Mouse (Mus musculus) heart, embryonic 12.5 days (tissue): ENCODE measurements around the gene Hoxd4. TPM values are rescaled to one million over a fixed set of nuclear protein-coding genes. Genes with fewer than 3 reads are reported as not detected.

Experiments
- ATAC-seq: fragments of 200-750 bp; cut with Nextera tagmentation; 2 replicates; pipeline ENCODE4 v1.8.0; 2017; ENCODE audit warnings: moderate TSS enrichment, moderate library complexity; ENCODE audit not compliant: insufficient number of reproducible peaks, low FRiP score
- H3K27ac ChIP-seq: fragments of 300-500 bp; sonication (generic); 2 replicates; pipeline ENCODE4 v1.5.1; 2016; ENCODE audit warnings: mild to moderate bottlenecking, moderate library complexity; ENCODE audit not compliant: poor library complexity, severe bottlenecking
- H3K27me3 ChIP-seq: fragments of 300-500 bp; sonication (generic); replicated peaks from 2 replicates; pipeline ENCODE4 v1.6.1; 2016; ENCODE audit warnings: mild to moderate bottlenecking, moderate library complexity
- H3K36me3 ChIP-seq: fragments of 300-500 bp; sonication (generic); 2 replicates; pipeline ENCODE4 v1.6.1; 2016; ENCODE audit warnings: mild to moderate bottlenecking, moderate library complexity
- H3K4me1 ChIP-seq: fragments of 300-500 bp; sonication (generic); replicated peaks from 2 replicates; pipeline ENCODE4 v1.6.1; 2016; ENCODE audit warnings: mild to moderate bottlenecking
- H3K4me2 ChIP-seq: fragments of 300-500 bp; sonication (generic); 2 replicates; pipeline ENCODE4 v1.6.1; 2016; ENCODE audit warnings: mild to moderate bottlenecking, moderate library complexity
- H3K4me3 ChIP-seq: fragments of 300-500 bp; sonication (generic); 2 replicates; pipeline ENCODE4 v1.5.1; 2016; ENCODE audit warnings: mild to moderate bottlenecking
- H3K9ac ChIP-seq: fragments of 300-500 bp; sonication (generic); 2 replicates; pipeline ENCODE4 v1.6.1; 2016; ENCODE audit warnings: mild to moderate bottlenecking, moderate library complexity
- H3K9me3 ChIP-seq: fragments of 300-500 bp; sonication (generic); replicated peaks from 2 replicates; pipeline ENCODE4 v1.6.1; 2016; ENCODE audit warnings: mild to moderate bottlenecking, moderate library complexity
- WGBS: fragments of 180-500 bp; shearing (Covaris S2); methylation state at CpG from one replicate; pipeline ENCODE4 v1.1.7; 2016; 5-methylcytosine and 5-hydroxymethylcytosine counted together
- polyA plus RNA-seq: library from polyadenylated mRNA; unstranded; fragments of >200 nt; fragmentation: Nextera tagmentation; extraction: Ambion mirVana; gene quantifications from 2 replicates; pipeline ENCODE4 v1.2.1, GENCODE M21; 2016

Hoxd4 gene
- polyA plus RNA-seq, 1 experiment from 2014 or later: 0.19 TPM

DNA sequence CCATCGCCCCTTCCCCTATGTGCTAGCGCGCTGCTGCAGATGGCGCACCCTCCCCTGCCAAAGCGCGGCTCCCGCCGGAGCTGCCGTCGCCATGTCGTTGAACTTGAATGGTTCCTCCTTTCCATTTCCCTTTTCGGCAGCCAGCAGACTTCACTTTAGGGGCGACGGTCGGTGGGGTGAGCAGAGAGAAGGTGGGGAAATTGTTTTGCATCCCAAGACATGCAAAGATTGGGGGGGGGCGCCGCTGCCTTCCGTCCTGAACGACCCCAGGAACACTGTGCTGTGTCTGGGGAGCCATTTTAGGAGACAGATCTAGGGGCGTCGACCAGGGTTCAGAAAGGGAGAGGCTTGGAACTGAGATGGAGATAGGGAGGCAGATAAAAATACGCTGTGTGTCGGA, 31.7 kb upstream of the Hoxd4 start:
- WGBS: 2% methylated on average over 22 of the region's 23 CpGs
- no peaks in the 10 kb centered on the region for H3K36me3 ChIP-seq
- H3K27ac ChIP-seq: no peak overlapping the region
- no peak overlapping the region for H3K9ac ChIP-seq
- H3K4me1 ChIP-seq: peaks cover 22% of the 10 kb centered on the region
- peak overlapping the region; percentile 26; the same call in 1 of the 2 replicates for H3K4me2 ChIP-seq
- peak overlapping the region; percentile 9; the same call in 1 of the 2 replicates for H3K4me3 ChIP-seq
- peaks cover 95% of the 10 kb centered on the region for H3K27me3 ChIP-seq
- no peaks in the 10 kb centered on the region for H3K9me3 ChIP-seq
- no peak for ATAC-seq

DNA sequence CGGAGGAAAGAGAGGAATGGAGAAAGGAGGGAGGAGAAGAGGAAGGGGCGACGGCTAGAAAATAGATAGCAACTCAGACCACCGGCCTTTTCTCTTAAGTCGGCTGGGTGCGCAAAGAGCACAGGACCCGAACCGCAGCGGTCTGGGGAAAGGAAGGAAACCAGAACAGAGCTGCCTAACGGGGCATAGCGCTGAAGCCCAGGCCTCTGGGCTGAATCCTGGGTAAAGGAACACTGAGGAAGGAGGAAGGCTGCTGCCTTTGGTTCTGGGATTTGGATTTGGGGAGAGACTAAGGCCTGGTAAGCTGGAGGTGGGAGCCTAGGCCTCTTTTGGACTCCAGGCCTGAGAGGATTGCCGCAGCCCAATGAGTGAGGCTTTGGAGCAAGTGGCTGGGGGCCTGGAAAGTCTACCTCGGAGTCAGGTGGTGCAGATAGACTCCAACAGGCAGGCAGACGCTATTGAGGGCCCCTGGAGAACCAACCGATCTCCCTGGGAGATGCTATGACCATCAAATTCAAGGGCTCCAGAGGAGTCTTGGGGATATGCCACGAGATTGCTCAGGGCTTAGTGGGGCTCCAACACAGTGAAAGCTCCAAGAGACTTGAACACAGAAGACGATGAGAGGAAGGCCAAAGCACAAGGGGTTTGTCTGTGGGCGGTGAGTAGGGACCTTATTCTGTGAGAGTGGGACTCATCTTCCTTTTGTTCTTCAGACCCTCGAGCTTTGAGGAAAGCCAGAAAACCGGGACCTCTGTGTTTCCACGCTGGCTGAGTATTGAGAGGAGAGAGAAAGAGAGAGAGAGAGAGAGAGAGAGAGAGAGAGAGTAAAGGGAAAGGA, 30.9 kb upstream of the Hoxd4 start:
- ATAC-seq: no peak
- H3K9ac ChIP-seq: no peak overlapping the region
- WGBS: 2% methylated on average over 21 of the region's 21 CpGs
- no peak overlapping the region for H3K4me3 ChIP-seq
- H3K9me3 ChIP-seq: no peaks in the 10 kb centered on the region
- H3K27ac ChIP-seq: no peak overlapping the region
- peaks cover 94% of the 10 kb centered on the region for H3K27me3 ChIP-seq
- no peak overlapping the region for H3K4me2 ChIP-seq
- H3K4me1 ChIP-seq: peaks cover 22% of the 10 kb centered on the region
- H3K36me3 ChIP-seq: no peaks in the 10 kb centered on the region

DNA sequence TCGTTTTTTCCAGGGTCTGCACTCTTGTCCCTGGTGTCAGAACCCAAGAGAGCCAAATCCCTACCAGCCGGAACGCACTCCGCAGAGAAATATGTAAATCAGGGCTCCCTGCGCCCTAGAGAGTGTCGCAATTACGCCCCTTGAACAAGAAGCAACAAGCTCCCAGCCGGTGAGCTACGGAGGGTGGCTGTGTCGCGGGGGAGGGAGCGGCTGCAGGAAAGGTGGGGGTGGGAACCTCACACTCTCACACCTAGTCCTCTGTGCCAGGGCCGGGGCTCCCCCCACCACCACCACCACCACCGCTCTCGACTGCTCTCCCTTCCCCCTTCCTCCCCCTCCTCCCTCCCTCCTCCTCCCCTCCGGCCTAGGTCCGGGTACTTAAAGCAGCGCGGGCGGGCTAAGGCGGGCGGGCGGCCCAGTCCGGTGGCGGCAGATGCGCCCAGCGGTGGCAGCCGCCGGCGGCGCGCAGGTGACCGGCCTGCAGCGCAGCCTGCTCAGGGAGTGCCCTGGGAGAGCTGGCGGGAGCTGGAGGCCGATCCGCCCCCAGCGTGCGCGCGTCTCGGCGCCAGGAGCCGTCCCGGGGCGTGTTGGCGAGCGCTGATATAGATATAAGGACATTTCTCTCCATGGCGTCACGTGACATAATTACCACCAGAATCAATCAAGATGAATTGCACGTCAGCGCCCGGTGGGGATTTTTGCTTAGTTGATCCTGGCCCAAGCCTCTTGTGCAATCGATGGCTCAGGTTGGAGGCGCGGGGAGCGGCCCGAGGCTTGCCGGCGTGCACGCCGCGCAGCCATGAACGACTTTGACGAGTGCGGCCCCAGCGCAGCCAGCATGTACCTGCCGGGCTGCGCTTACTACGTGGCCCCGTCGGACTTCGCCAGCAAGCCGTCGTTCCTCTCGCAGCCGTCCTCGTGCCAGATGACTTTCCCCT, 29.9 kb upstream of the Hoxd4 start:
- H3K9me3 ChIP-seq: no peaks in the 10 kb centered on the region
- H3K27me3 ChIP-seq: peaks cover 88% of the 10 kb centered on the region
- WGBS: under 1% methylated on average over 77 of the region's 78 CpGs
- peak overlapping the region; percentile 61 for H3K4me2 ChIP-seq
- no peak overlapping the region for H3K9ac ChIP-seq
- ATAC-seq: peak; percentile 18; the same call in 1 of the 2 replicates
- H3K4me3 ChIP-seq: peak overlapping the region; percentile 40
- H3K36me3 ChIP-seq: no peaks in the 10 kb centered on the region
- peaks cover 22% of the 10 kb centered on the region for H3K4me1 ChIP-seq
- no peak overlapping the region for H3K27ac ChIP-seq

DNA sequence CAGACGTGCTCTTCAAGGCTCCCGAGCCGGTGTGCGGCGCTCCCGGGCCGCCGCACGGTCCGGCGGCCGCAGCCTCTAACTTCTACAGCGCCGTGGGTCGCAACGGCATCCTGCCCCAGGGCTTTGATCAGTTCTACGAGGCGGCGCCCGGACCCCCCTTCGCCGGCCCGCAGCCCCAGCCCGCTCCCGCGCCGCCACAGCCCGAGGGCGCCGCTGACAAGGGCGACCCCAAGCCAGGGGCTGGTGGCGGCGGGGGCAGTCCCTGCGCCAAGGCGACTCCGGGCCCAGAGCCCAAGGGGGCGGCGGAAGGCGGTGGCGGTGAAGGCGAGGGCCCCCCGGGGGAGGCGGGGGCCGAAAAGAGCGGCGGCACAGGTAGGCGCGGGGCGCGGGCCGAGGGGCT, 28.9 kb upstream of the Hoxd4 start:
- no peaks in the 10 kb centered on the region for H3K36me3 ChIP-seq
- H3K9me3 ChIP-seq: no peaks in the 10 kb centered on the region
- peak overlapping the region; percentile 40 for H3K4me3 ChIP-seq
- H3K27ac ChIP-seq: no peak overlapping the region
- no peak for ATAC-seq
- peak overlapping the region; percentile 61 for H3K4me2 ChIP-seq
- 0 out of 2 replicates have a peak overlapping the region, but pooled peaks have one; percentile 3 for H3K9ac ChIP-seq
- H3K4me1 ChIP-seq: peaks cover 22% of the 10 kb centered on the region
- WGBS: under 1% methylated on average over 47 of the region's 51 CpGs
- peaks cover 91% of the 10 kb centered on the region for H3K27me3 ChIP-seq

DNA sequence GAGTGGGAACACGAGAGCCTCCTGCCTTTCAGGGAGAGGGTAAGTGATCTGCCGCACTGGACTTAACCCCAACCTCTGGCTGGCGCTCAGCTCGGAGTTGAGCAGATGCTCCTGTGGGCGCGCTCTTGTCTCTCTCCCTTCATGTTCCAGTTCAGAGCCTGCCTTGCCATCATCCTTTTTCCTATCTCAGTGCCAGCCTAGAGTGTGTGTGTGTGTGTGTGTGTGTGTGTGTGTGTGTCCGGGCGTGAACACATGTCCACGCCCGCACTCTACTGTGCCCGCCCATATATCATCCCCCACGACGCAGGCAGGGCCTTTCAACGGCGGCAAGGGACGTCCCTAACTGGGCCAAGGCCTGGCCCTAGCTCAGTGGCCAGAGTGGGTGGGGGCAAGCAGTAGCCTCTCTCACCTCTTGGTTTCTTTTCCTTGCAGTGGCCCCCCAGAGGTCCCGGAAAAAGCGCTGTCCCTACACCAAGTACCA, 28.2 kb upstream of the Hoxd4 start:
- no peak overlapping the region for H3K9ac ChIP-seq
- 0% methylated on average over 17 of the region's 18 CpGs for WGBS
- H3K4me3 ChIP-seq: no peak overlapping the region
- peaks cover 22% of the 10 kb centered on the region for H3K4me1 ChIP-seq
- no peaks in the 10 kb centered on the region for H3K9me3 ChIP-seq
- no peaks in the 10 kb centered on the region for H3K36me3 ChIP-seq
- no peak for ATAC-seq
- H3K27ac ChIP-seq: no peak overlapping the region
- no peak overlapping the region for H3K4me2 ChIP-seq
- peaks cover 89% of the 10 kb centered on the region for H3K27me3 ChIP-seq

DNA sequence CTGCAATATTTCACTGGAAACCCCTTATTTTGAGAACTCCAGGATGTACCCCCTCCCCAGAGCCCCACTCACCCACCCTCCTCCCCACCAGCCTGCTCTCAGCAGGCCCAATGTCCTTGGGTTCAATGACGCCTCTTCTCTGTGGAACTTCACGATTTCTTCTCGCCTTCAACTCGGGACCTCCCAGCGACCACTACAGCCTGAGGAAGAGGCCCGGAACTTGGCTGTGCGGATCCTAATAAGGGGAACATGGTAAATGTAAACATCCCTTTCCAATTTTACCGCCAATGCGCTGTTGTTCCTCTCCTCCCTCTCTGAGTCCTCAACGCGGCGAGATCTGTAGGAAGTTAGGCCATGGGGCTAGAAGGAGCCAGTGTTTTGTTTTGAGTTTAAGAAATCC, 27.6 kb upstream of the Hoxd4 start:
- Histone ChIP-seq H3K36me3 (no peaks in the 10 kb centered on the region), H3K4me3 (no peak overlapping the region), H3K27ac (no peak overlapping the region), H3K4me2 (no peak overlapping the region), H3K9me3 (no peaks in the 10 kb centered on the region), H3K4me1 (peaks cover 22% of the 10 kb centered on the region), H3K9ac (no peak overlapping the region), H3K27me3 (peaks cover 87% of the 10 kb centered on the region)
- 1% methylated on average over 12 of the region's 12 CpGs for WGBS
- no peak for ATAC-seq

DNA sequence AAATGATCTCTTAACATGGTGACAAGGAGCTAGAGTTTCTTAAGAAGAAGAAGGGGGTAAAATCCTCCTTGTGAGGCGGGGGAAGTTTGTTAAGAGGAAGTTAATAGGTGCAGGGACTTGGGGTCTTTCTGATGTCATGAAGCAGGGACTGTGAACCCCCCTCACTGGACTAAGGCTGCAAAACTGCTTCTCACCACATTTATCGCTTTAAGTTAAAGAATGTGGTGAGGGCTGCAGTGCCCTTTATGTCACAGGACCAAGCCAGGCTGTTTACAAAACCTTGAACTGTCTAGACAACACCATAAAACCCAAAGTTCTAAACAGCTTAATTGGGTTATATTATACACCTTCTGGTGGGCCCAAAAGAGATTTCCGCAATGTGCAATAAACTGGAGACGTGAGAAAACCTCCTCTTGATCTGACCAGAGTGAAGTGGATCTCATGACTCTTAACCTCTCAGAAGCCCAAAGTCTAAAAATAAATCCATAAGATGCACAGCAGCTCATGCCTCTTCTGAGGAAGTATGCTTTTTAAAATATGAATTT, 26.6 kb upstream of the Hoxd4 start:
- WGBS: 11% methylated on average over 4 of the region's 4 CpGs
- Histone ChIP-seq H3K4me3 (no peak overlapping the region), H3K9me3 (no peaks in the 10 kb centered on the region), H3K27me3 (peaks cover 87% of the 10 kb centered on the region), H3K27ac (no peak overlapping the region), H3K36me3 (no peaks in the 10 kb centered on the region), H3K4me1 (peaks cover 16% of the 10 kb centered on the region), H3K4me2 (no peak overlapping the region), H3K9ac (no peak overlapping the region)
- no peak for ATAC-seq

DNA sequence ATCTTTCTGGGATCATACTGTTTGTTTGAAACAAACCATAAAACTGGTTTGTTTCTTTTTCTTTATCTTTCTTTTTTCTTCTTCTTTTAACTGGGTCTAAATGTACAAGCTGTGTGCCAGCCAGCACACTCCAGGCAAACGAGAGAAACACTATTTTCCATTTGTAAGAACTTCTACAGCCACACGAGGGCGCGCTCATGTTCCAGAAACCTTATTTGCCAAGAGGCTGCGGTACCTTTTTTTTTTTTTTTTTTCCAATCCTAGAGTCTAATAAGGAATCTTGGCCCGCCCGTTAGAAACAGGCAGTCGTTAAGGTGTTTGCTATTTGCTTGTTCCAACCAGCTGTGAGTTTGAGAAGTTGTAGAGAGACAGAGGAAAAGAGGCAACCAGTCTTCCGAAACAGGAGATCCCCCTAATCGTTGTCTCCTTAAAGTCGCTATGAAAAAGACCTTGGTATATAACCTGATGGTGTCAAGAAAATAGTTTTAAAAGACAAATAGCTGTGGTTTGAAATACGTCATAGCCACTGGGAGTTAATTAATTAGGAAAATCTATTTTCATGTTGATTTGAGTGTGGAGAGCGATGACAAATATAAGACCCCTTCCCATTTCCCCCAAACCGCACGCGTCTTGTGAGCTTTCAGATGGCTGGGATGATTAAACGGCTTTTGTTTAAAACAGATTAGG, 25.3 kb upstream of the Hoxd4 start:
- no peak overlapping the region for H3K27ac ChIP-seq
- 5% methylated on average over 17 of the region's 17 CpGs for WGBS
- peaks cover 18% of the 10 kb centered on the region for H3K4me1 ChIP-seq
- H3K4me2 ChIP-seq: no peak overlapping the region
- H3K9ac ChIP-seq: no peak overlapping the region
- H3K27me3 ChIP-seq: peaks cover 81% of the 10 kb centered on the region
- H3K4me3 ChIP-seq: no peak overlapping the region
- no peak for ATAC-seq
- no peaks in the 10 kb centered on the region for H3K36me3 ChIP-seq
- no peaks in the 10 kb centered on the region for H3K9me3 ChIP-seq

DNA sequence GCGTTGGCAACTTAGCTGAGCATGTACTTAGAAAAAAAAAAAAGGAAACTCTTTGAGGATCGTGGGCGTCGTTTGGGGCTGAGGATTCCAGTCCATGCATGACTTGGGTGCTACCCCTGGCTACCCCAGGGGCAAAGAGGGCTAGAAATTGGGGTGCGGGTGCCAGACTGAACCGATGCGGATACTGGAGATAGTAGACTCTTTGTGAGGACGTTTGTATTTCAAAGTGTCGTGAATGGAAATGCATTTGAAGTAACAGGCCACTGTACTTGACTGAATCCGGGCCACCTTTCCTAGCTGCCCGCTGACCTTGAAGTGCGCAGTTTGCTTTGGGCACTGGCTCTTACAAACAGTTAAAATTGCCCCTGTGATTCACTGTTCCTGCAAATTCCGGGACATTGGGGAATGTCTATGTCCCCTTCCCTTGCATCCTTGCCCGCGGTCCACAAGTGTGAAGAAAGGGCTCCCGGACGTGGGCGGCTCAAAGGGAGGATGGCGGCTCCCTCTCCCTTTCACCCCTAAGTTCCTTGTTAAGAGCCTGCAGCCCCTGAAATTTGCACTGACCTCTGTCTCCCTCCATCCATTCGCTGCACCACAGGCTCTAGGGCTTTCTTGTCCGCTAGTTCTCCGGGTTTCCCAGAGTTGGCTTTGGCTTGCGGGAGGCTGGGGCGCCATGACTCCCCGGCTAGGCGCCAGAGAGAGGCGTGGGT, 24.6 kb upstream of the Hoxd4 start:
- ATAC-seq: no peak
- H3K4me1 ChIP-seq: peaks cover 13% of the 10 kb centered on the region
- H3K27ac ChIP-seq: no peak overlapping the region
- H3K4me3 ChIP-seq: no peak overlapping the region
- no peak overlapping the region for H3K9ac ChIP-seq
- H3K9me3 ChIP-seq: no peaks in the 10 kb centered on the region
- H3K4me2 ChIP-seq: no peak overlapping the region
- WGBS: under 1% methylated on average over 27 of the region's 27 CpGs
- no peaks in the 10 kb centered on the region for H3K36me3 ChIP-seq
- H3K27me3 ChIP-seq: peaks cover 81% of the 10 kb centered on the region
